Mouse (Mus musculus) forebrain, embryonic 14.5 days (tissue): ENCODE data around the gene Ythdf1. TPM values are rescaled to one million over a fixed set of nuclear protein-coding genes. Genes with fewer than 3 reads are reported as not detected.

Source experiments
- ATAC-seq: fragments of 200-750 bp; cut with Nextera tagmentation; 2 replicates; pipeline ENCODE4 v1.8.0; 2017; ENCODE audit warnings: mild to moderate bottlenecking, moderate library complexity
- DNase-seq: peaks from one replicate; pipeline ENCODE4 v3.0.0-alpha.2; 2015; ENCODE audit warnings: low spot score
- H3K27ac ChIP-seq: fragments of 300-500 bp; sonication (generic); 2 replicates; pipeline ENCODE4 v1.5.1; 2014; ENCODE audit warnings: low read depth, mild to moderate bottlenecking, control low read depth, low read length, moderate library complexity
- H3K27me3 ChIP-seq: fragments of 300-500 bp; sonication (generic); replicated peaks from 2 replicates; pipeline ENCODE4 v1.6.1; 2014; ENCODE audit warnings: low read length, control low read depth, mixed read lengths; ENCODE audit not compliant: control insufficient read depth, insufficient read depth
- H3K36me3 ChIP-seq: fragments of 300-500 bp; sonication (generic); 2 replicates; pipeline ENCODE4 v1.6.1; 2014; ENCODE audit warnings: low read length, control low read depth; ENCODE audit not compliant: control insufficient read depth, insufficient read depth
- H3K4me1 ChIP-seq: fragments of 300-500 bp; sonication (generic); 2 replicates; pipeline ENCODE4 v1.6.1; 2014; ENCODE audit warnings: antibody characterized with exemption, low read length, control low read depth; ENCODE audit not compliant: control insufficient read depth, insufficient read depth
- H3K4me2 ChIP-seq: fragments of 300-500 bp; sonication (generic); 2 replicates; pipeline ENCODE4 v1.6.1; 2014; ENCODE audit warnings: mild to moderate bottlenecking, control low read depth, low read length
- H3K4me3 ChIP-seq: fragments of 300-500 bp; sonication (generic); 2 replicates; pipeline ENCODE4 v1.5.1; 2014; ENCODE audit warnings: low read depth, low read length, control low read depth
- H3K9ac ChIP-seq: fragments of 300-500 bp; sonication (generic); 2 replicates; pipeline ENCODE4 v1.6.1; 2014; ENCODE audit warnings: mild to moderate bottlenecking, low read length, control low read depth, moderate library complexity
- H3K9me3 ChIP-seq: fragments of 300-500 bp; sonication (generic); replicated peaks from 2 replicates; pipeline ENCODE4 v1.6.1; 2016; ENCODE audit warnings: low read length, control low read depth, mixed read lengths; ENCODE audit not compliant: control insufficient read depth
- WGBS: fragments of 180-500 bp; shearing (Covaris S2); extraction: QIAGEN DNeasy Blood & Tissue Kit; methylation state at CpG from one replicate; pipeline ENCODE4 v1.1.7; 2014; 5-methylcytosine and 5-hydroxymethylcytosine counted together
- polyA plus RNA-seq: library from polyadenylated mRNA; unstranded; fragments of >200 nt; fragmentation: Nextera tagmentation; extraction: Ambion mirVana; gene quantifications from 2 replicates; pipeline ENCODE4 v1.2.1, GENCODE M21; 2014

Ythdf1 gene
- polyA plus RNA-seq, 1 experiment from 2014 or later: 24.5 TPM

DNA sequence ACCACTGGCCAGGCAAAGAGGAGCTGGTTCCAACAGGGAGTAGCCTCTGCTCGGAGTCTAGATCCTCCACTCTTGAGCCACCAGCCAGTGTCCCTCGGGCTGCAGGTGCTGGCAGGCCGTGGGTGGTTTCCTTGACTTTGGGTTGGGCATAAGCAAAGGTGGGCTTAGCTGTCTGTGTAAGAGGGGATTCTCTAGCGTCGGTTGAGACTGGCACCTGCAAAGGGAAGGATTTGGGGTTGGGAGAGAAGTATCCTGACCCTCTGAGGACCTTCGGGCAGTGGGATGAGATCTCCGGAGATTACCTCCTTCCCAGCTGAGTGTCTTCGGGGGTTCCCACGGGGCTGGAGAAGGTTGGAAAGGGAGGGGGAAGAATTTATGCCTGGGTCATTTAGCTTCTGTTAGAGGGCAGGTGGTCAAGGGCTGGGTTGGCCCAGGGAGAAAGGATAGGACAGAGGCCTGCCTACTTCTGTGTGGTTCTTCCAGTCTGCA lies 28.9 kb downstream of the Ythdf1 start:
- peak overlapping the region; percentile 99 for H3K9ac ChIP-seq
- 10% methylated on average over 9 of the region's 9 CpGs for WGBS
- peak overlapping the region; percentile 99 for H3K27ac ChIP-seq
- ATAC-seq (no peak), DNase-seq (no peak)
- H3K4me2 ChIP-seq: peak overlapping the region; percentile 60
- H3K4me1 ChIP-seq: peaks cover 24% of the 10 kb centered on the region
- 0 out of 2 replicates have a peak, but pooled peaks cover 14% of the 10 kb centered on the region for H3K27me3 ChIP-seq
- H3K36me3 ChIP-seq: peaks cover 4% of the 10 kb centered on the region; the same call in 1 of the 2 replicates
- no peaks in the 10 kb centered on the region for H3K9me3 ChIP-seq
- H3K4me3 ChIP-seq: peak overlapping the region; percentile 79

DNA sequence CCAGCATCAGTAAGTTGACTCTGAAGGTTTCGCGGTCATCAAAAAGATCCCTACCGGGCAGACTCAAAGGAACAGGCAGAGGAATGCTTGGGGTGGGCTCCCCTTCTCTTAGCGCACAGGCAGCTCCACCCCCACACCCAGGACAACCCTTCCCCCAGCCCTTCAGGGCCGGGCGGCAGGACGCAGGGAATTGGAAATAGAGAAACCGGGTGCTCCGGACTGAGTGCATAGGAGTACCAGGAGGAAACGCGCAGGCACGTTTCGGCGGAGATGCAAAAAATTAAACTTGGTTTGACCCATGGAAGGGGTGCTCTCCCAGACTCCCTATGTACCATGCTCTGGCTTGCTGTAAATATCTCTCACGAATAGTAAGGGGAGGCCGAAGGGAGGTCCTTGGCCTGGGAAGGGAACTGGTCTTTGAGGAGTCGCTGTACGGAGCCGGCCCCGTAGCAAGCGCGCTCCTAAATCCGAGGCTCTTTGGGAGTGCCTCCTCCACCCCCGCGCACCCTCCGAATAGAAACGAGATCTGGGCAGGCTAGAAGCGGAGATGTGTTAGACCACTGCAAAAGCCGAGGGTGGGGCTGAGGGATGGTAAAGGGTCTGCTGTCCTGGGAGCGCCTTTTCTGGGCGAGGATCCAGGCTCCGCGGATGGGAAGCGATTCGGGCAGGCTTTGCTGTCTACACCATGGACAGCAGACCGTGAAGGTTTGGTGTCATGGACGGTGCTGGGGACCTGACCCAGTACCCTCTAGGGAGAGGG lies 29.5 kb downstream of the Ythdf1 start:
- H3K9ac ChIP-seq: peak overlapping the region; percentile 99
- H3K27me3 ChIP-seq: 0 out of 2 replicates have a peak, but pooled peaks cover 14% of the 10 kb centered on the region
- no peaks in the 10 kb centered on the region for H3K9me3 ChIP-seq
- peak overlapping the region; percentile 60 for H3K4me2 ChIP-seq
- peak; percentile 56 for DNase-seq
- no peak for ATAC-seq
- H3K27ac ChIP-seq: peak overlapping the region; percentile 99
- H3K4me3 ChIP-seq: peak overlapping the region; percentile 79
- peaks cover 25% of the 10 kb centered on the region for H3K4me1 ChIP-seq
- H3K36me3 ChIP-seq: peaks cover 4% of the 10 kb centered on the region; the same call in 1 of the 2 replicates
- 2% methylated on average over 37 of the region's 37 CpGs for WGBS

DNA sequence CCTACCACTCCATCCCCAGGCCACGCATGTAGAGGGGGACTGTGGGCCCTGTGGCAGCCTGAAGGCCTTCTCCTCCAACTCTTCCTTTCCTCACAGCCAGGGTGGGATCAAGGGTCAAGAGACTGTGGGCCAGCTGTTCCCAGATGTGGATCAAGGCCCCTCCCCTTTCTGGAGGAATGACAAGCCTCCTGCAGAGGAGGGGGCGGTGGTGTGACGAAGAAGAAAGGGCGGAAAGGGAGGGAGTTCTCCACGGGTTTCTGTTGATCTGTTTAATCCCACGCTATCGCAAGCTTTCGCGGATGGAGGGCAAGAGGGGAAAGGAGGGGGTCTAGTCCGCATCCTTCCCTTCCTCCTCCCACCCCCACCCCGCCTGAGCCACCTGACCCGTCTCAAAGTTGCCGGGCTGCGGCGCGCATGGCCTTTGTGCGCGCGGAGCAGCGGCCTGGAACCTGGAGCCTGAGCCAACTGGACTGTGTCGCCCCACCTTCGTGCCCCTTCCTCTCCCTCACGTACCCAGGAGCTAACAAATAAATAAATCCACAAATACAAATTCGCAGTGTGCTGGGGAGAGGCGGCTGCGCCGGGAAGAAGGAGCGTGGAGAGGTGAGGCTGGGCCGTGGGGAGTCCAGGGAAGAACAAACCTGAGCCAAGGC lies 30.2 kb downstream of the Ythdf1 start:
- peak overlapping the region; percentile 99 for H3K9ac ChIP-seq
- peaks cover 22% of the 10 kb centered on the region for H3K4me1 ChIP-seq
- peak; percentile 68 for DNase-seq
- peak overlapping the region; percentile 79 for H3K4me3 ChIP-seq
- H3K9me3 ChIP-seq: no peaks in the 10 kb centered on the region
- H3K27me3 ChIP-seq: 0 out of 2 replicates have a peak, but pooled peaks cover 14% of the 10 kb centered on the region
- H3K4me2 ChIP-seq: peak overlapping the region; percentile 60
- peak overlapping the region; percentile 99 for H3K27ac ChIP-seq
- no peak for ATAC-seq
- H3K36me3 ChIP-seq: peaks cover 2% of the 10 kb centered on the region; the same call in 1 of the 2 replicates
- 3% methylated on average over 28 of the region's 29 CpGs for WGBS

DNA sequence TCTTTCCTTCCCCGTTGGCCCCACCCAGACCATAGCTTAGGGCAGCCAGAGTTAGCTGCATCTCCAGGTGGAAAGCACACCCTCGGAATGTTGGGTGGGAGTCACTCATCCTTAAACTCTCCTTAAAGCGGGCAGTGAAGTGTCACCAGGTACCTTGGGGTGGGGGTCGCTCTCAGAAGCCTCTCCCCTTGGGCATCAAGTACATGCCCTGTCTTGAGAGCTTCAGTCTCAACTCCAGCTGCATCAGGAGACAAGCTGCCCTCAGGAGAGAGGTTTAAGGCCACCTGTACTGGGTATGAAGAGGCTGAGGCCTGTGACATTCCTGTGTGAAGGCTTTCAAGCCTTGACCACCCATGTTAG lies 30.8 kb downstream of the Ythdf1 start:
- 0 out of 2 replicates have a peak, but pooled peaks cover 14% of the 10 kb centered on the region for H3K27me3 ChIP-seq
- H3K4me3 ChIP-seq: peak overlapping the region; percentile 79; the same call in 1 of the 2 replicates
- ATAC-seq (no peak), DNase-seq (no peak)
- WGBS: 10% methylated on average over 4 of the region's 4 CpGs
- peak overlapping the region; percentile 60 for H3K4me2 ChIP-seq
- H3K36me3 ChIP-seq: no peaks in the 10 kb centered on the region
- H3K4me1 ChIP-seq: peaks cover 19% of the 10 kb centered on the region
- H3K9ac ChIP-seq: peak overlapping the region; percentile 99
- H3K27ac ChIP-seq: peak overlapping the region; percentile 99
- H3K9me3 ChIP-seq: no peaks in the 10 kb centered on the region

DNA sequence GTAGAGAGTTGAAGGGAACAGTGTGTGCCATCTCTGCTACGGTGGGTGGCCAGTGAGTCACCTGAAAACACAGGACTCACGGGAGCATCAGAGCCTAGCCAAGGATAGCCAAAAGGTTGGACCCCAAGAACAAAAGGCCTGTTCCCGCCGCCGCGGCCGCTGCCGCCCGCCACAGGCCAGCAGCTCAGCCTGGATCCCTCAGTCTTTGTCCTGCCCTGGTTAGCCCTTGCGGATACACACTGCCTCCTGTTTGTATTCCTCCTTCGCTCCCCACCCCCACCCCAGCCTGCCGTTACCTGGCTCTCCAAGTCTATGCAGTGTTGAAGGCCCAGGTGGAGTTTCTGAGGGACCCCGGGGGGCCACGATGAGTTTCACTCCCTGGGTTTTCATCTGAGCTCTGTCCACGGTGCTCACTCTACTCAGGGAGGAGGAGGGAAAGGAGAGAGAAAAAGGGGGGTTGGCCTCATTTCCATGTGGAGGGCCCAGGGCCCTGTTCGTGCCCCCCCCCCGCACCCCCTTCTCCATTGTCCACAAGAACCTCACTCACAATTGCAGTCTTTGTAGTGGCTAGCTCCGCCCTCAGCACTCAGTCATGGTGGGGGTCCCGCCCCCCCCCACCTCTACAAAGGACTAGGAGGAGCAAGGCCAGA lies 31.4 kb downstream of the Ythdf1 start:
- Histone ChIP-seq H3K4me2 (peak overlapping the region; percentile 60), H3K9ac (peak overlapping the region; percentile 57), H3K36me3 (0 out of 2 replicates have a peak, but pooled peaks cover 2% of the 10 kb centered on the region), H3K27me3 (0 out of 2 replicates have a peak, but pooled peaks cover 14% of the 10 kb centered on the region), H3K9me3 (no peaks in the 10 kb centered on the region), H3K27ac (peak overlapping the region; percentile 99), H3K4me1 (peaks cover 19% of the 10 kb centered on the region), H3K4me3 (peak overlapping the region; percentile 23)
- DNase-seq: peak; percentile 40
- no peak for ATAC-seq
- 4% methylated on average over 18 of the region's 19 CpGs for WGBS

DNA sequence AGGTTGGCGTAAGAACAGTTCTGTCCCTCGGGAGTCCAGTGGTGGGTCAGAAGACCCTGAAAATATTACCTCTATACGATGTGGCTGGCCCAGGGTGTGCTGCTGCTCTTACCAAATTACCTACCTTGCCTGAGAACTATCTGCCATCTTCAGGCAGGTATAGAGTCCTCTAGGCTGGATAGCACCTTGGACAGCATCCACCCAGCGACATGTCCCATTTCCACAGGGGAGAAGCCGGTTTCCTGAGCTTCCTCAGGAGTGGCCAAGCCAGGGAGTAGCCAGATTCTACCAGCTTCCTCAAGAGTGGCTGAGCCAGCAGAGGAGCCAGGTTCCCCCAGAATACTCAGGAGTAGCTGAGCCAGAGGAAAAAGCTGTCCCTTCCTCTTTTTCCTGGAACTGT lies 35.5 kb downstream of the Ythdf1 start:
- Histone ChIP-seq H3K36me3 (0 out of 2 replicates have a peak, but pooled peaks cover 2% of the 10 kb centered on the region), H3K9ac (no peak overlapping the region), H3K27ac (no peak overlapping the region), H3K4me3 (no peak overlapping the region), H3K9me3 (no peaks in the 10 kb centered on the region), H3K4me1 (peaks cover 17% of the 10 kb centered on the region), H3K4me2 (no peak overlapping the region), H3K27me3 (0 out of 2 replicates have a peak, but pooled peaks cover 3% of the 10 kb centered on the region)
- ATAC-seq: no peak
- WGBS: 86% methylated on average over 5 of the region's 5 CpGs
- no peak for DNase-seq

DNA sequence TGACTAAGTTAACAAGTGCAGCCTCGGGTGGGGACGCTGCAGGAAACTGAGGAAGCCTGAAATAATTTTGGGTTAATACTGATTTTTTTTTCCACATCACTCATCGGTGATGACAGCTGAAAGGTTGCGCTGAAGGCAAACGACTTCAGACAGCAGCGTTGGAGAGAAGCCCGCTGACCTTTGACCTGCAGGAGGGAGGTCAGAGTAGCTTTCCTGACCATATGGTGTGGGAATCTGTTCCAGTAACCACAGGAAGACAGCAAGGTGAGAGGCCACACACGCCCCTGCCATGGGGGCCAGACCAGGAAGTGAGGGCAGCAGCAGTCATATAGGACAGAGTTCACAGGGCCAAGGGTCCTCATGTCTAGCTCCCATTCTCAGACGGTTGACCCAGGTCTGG lies 39.5 kb downstream of the Ythdf1 start:
- H3K9ac ChIP-seq: no peak overlapping the region

DNA sequence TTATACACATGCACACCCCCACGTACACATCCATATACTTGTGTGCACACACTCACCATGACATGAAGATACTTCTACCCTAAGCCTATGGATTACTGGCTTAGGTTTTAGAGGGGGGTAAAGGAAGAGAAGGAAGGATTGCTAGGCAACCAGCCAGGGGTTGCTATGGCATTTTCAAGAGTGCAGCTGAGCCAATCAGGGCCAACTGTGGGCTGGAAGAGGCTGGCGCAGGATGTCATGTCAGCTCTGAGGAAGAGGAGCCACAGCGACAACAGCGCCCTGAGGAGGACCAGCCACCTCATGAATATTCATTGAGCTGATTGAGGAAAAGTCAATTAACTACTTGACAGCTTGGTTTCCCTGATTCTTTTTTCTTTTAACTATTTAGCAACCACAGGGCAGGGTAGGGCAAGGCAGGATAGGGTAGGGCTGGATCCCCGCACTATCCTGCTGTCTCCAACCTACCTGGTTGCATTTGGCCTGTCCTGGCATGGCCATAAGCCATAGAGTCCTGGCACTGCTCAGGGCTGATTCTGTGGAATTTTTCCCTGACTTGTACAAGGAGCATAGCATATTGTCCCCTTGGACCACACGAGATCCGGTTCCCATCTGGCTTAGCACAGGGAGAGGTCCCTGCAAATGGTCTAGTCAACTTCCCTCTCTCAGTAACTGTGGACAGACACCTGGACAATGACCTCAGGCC lies 41.2 kb downstream of the Ythdf1 start:
- peak; percentile 95 for DNase-seq
- no peak overlapping the region for H3K4me3 ChIP-seq
- peak; percentile 97 for ATAC-seq
- H3K27ac ChIP-seq: peak overlapping the region; percentile 75
- no peaks in the 10 kb centered on the region for H3K9me3 ChIP-seq
- no peaks in the 10 kb centered on the region for H3K36me3 ChIP-seq
- 27% methylated on average over 7 of the region's 7 CpGs for WGBS
- peak overlapping the region; percentile 16; the same call in 1 of the 2 replicates for H3K4me2 ChIP-seq
- no peak overlapping the region for H3K9ac ChIP-seq
- H3K4me1 ChIP-seq: peaks cover 17% of the 10 kb centered on the region
- no peaks in the 10 kb centered on the region for H3K27me3 ChIP-seq

More for the DNA sequence above, 39.5 kb downstream of the Ythdf1 start:
- Histone ChIP-seq H3K27me3 (no peaks in the 10 kb centered on the region), H3K9me3 (no peaks in the 10 kb centered on the region), H3K36me3 (0 out of 2 replicates have a peak, but pooled peaks cover 2% of the 10 kb centered on the region), H3K27ac (no peak overlapping the region), H3K4me3 (no peak overlapping the region), H3K4me2 (no peak overlapping the region), H3K4me1 (peaks cover 22% of the 10 kb centered on the region)
- 88% methylated on average over 9 of the region's 9 CpGs for WGBS
- DNase-seq (no peak), ATAC-seq (no peak)
